Mouse (Mus musculus) heart, adult 2 months (tissue): Measurements from ENCODE around the gene Elobl. TPM values are rescaled to one million over a fixed set of nuclear protein-coding genes. Genes with fewer than 3 reads are reported as not detected.

Source experiments
- DNase-seq, 2 experiments: peaks; one replicate each; pipeline ENCODE4 v3.0.0; 2021
- H3K27ac ChIP-seq: fragments of 200-600 bp; 2 replicates; pipeline ENCODE4 v1.8.1; 2022
- H3K27me3 ChIP-seq: fragments of 200-500 bp; 2 replicates; pipeline ENCODE4 v1.6.1; 2012; ENCODE audit warnings: mild to moderate bottlenecking, low read length, inconsistent platforms, mixed read lengths; ENCODE audit not compliant: control insufficient read depth, insufficient read depth
- H3K36me3 ChIP-seq: fragments of 200-500 bp; 2 replicates; pipeline ENCODE4 v1.6.1; 2012; ENCODE audit warnings: low read length, inconsistent platforms; ENCODE audit not compliant: control insufficient read depth, insufficient read depth
- H3K4me1 ChIP-seq: fragments of 200-500 bp; 2 replicates; pipeline ENCODE4 v1.6.1; 2011; ENCODE audit warnings: low read length; ENCODE audit not compliant: control insufficient read depth, insufficient read depth
- H3K4me3 ChIP-seq: fragments of 200-600 bp; 2 replicates; pipeline ENCODE4 v1.8.1; 2022
- H3K79me2 ChIP-seq: fragments of 200-500 bp; replicated peaks from 2 replicates; pipeline ENCODE4 v1.6.1; 2012; ENCODE audit warnings: mild to moderate bottlenecking, inconsistent platforms, low read length, moderate library complexity, mixed read lengths; ENCODE audit not compliant: control insufficient read depth, insufficient read depth
- H3K9ac ChIP-seq: fragments of 200-500 bp; 2 replicates; pipeline ENCODE4 v1.6.1; 2012; ENCODE audit warnings: low read depth, mild to moderate bottlenecking, control low read depth, inconsistent platforms, low read length, mixed read lengths
- CTCF ChIP-seq: fragments of 200-600 bp; IDR thresholded peaks from 2 replicates; pipeline ENCODE4 v1.8.1; 2022; ENCODE audit warnings: antibody characterized with exemption, mild to moderate bottlenecking, moderate library complexity
- EP300 ChIP-seq: fragments of 200-500 bp; IDR thresholded peaks from 2 replicates; pipeline ENCODE4 v1.6.1; 2011; ENCODE audit warnings: low read depth, low read length, control low read depth; ENCODE audit not compliant: insufficient read depth
- POLR2A ChIP-seq: fragments of 200-500 bp; IDR thresholded peaks from 2 replicates; pipeline ENCODE4 v1.6.1; 2011; ENCODE audit warnings: mild to moderate bottlenecking, low read depth, low read length, control low read depth; ENCODE audit not compliant: insufficient read depth
- WGBS: fragments of 180-500 bp; shearing (Covaris S2); methylation state at CpG from one replicate; pipeline ENCODE4 v1.1.7; 2018; 5-methylcytosine and 5-hydroxymethylcytosine counted together
- intact Hi-C: fragments of 180-260 bp; cut with DNase I; formaldehyde crosslinking; loops from one replicate; pipeline ENCODE4 v1.15.1; 2025
- polyA plus RNA-seq: library from polyadenylated mRNA; depleted of rRNA; stranded (reverse); fragments of >200 nt; gene quantifications from 2 replicates; pipeline ENCODE4 v1.2.3, GENCODE M21; 2012
- total RNA-seq, 2 experiments: library from RNA; stranded (reverse); gene quantifications; 2 replicates each; pipeline ENCODE4 v1.2.3; 2021

The Elobl gene
- total and polyA plus RNA-seq, 3 experiments: not detected

DNA sequence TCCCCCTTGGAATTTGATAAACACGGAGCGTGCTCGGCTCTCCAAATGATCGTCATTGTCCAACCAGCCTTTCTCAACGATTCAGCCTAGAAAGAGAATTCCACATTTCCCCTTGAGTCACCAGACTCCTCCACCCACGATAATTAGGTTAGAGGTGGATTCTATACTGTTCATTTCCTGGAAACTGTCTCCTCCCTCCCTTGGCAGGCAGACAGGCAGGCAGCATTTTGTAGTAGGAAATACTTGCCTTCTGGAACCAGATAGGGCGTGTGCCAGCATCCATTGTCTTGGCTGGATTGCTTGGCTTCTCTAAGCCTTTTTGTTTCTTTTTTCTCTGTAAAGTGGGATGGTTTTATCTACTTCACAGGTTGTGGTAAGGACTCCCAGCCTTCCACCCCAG, 29.7 kb upstream of the Elobl start:
- H3K4me1 ChIP-seq: peaks cover 6% of the 10 kb centered on the region; the same call in 1 of the 2 replicates
- DNase-seq: peak; percentile 46 to 71
- intact Hi-C loops: loop anchor here (1.0 kb wide), 1 partner anchor 28 kb away; no protein-coding TSS in a partner anchor
- peak overlapping the region; percentile 80 for H3K27ac ChIP-seq
- no peak overlapping the region for H3K9ac ChIP-seq
- WGBS: 19% methylated on average over 7 of the region's 7 CpGs
- no peak overlapping the region for H3K4me3 ChIP-seq
- H3K79me2 ChIP-seq: peaks cover 3% of the 10 kb centered on the region; the same call in 1 of the 2 replicates
- H3K36me3 ChIP-seq: no peaks in the 10 kb centered on the region
- no peak for TF ChIP-seq POLR2A
- peak; percentile 91 for TF ChIP-seq EP300
- no peaks in the 10 kb centered on the region for H3K27me3 ChIP-seq

DNA sequence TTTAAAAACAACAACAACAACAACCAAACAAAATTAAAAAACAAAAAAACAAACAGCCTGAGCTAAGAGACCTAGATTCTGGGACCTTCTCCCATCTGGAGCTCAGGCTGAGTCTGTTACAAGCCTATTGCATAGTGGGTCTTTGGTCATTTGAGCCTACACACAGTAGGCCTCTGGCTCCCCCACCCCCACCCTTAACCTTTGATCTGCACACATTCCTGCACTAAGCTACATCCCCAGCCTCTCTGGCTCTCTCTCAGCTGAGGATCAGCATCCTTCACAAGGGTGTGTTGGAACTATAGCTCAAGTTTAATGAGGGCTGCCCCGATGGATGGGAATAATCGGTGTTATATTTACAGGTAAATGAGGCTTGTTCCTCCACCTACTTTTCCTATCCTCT, 28.9 kb upstream of the Elobl start:
- intact Hi-C loops: loop anchor here (1.0 kb wide), 1 partner anchor 29 kb away; no protein-coding TSS in a partner anchor
- peak overlapping the region; percentile 80 for H3K27ac ChIP-seq
- H3K9ac ChIP-seq: no peak overlapping the region
- TF ChIP-seq POLR2A (no peak), CTCF (no peak), EP300 (no peak)
- no peak for DNase-seq
- H3K27me3 ChIP-seq: no peaks in the 10 kb centered on the region
- WGBS: 83% methylated on average over 2 of the region's 2 CpGs
- peaks cover 6% of the 10 kb centered on the region; the same call in 1 of the 2 replicates for H3K4me1 ChIP-seq
- H3K79me2 ChIP-seq: peaks cover 3% of the 10 kb centered on the region; the same call in 1 of the 2 replicates
- H3K36me3 ChIP-seq: no peaks in the 10 kb centered on the region
- H3K4me3 ChIP-seq: no peak overlapping the region

GRCm38 (mm10) chr11:88994492-88994891, 27.8 kb upstream of the Elobl start:
- no peak for DNase-seq
- Histone ChIP-seq H3K9ac (no peak overlapping the region), H3K27ac (peak overlapping the region; percentile 71), H3K4me1 (peaks cover 6% of the 10 kb centered on the region; the same call in 1 of the 2 replicates), H3K36me3 (no peaks in the 10 kb centered on the region), H3K27me3 (no peaks in the 10 kb centered on the region), H3K79me2 (peaks cover under 1% of the 10 kb centered on the region; the same call in 1 of the 2 replicates), H3K4me3 (no peak overlapping the region)
- intact Hi-C loops: no loop called here
- TF ChIP-seq EP300 (no peak), CTCF (no peak), POLR2A (no peak)
- WGBS: 87% methylated on average over 7 of the region's 7 CpGs

DNA sequence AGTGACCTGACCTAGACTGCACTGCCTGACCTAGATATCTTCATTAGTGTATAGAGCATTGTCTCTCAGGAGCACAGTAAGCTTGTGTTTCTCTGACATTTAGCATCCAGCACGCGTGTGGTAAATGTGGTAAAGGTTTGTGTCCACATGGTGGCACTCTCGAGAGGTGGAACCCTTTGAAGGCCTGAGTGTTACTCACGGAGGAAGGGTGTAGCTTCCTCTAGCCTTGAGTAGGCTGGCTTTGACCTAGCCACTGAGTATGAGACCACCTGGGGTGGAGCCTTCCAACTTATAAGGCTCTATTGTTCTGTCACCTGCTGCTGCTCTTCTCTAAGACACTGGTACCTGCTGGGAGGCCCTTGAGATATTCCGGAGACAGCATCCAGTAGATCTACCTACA, 26.9 kb upstream of the Elobl start:
- Histone ChIP-seq H3K27ac (peak overlapping the region; percentile 71), H3K4me3 (no peak overlapping the region), H3K27me3 (no peaks in the 10 kb centered on the region), H3K79me2 (no peaks in the 10 kb centered on the region), H3K4me1 (peaks cover 4% of the 10 kb centered on the region; the same call in 1 of the 2 replicates), H3K36me3 (no peaks in the 10 kb centered on the region), H3K9ac (no peak overlapping the region)
- intact Hi-C loops: loop anchor here (1.0 kb wide), 1 partner anchor 46 kb away; no protein-coding TSS in a partner anchor
- peak; percentile 66 to 80 for DNase-seq
- TF ChIP-seq EP300: peak; percentile 98
- 0 out of 2 replicates have a peak, but pooled peaks have one; percentile 31 for TF ChIP-seq POLR2A
- peak; percentile 89 for TF ChIP-seq CTCF
- 14% methylated on average over 5 of the region's 5 CpGs for WGBS

GRCm38 (mm10) chr11:88993186-88993585, 26.5 kb upstream of the Elobl start:
- Histone ChIP-seq H3K27ac (no peak overlapping the region; the same call in 1 of the 2 replicates), H3K4me1 (peaks cover 4% of the 10 kb centered on the region; the same call in 1 of the 2 replicates), H3K36me3 (no peaks in the 10 kb centered on the region), H3K4me3 (no peak overlapping the region), H3K79me2 (no peaks in the 10 kb centered on the region), H3K27me3 (no peaks in the 10 kb centered on the region), H3K9ac (no peak overlapping the region)
- 45% methylated on average over 7 of the region's 7 CpGs for WGBS
- no peak for TF ChIP-seq CTCF
- no peak for TF ChIP-seq POLR2A
- TF ChIP-seq EP300: no peak
- DNase-seq: no peak
- intact Hi-C loops: loop anchor here (1.0 kb wide), 1 partner anchor 46 kb away; no protein-coding TSS in a partner anchor

GRCm38 (mm10) chr11:88989530-88989929, 22.8 kb upstream of the Elobl start:
- no peak for TF ChIP-seq EP300
- no peak for TF ChIP-seq POLR2A
- peak; percentile 83 for TF ChIP-seq CTCF

More at GRCm38 (mm10) chr11:88989530-88989929, 22.8 kb upstream of the Elobl start:
- Histone ChIP-seq H3K27me3 (no peaks in the 10 kb centered on the region), H3K4me3 (no peak overlapping the region), H3K79me2 (no peaks in the 10 kb centered on the region), H3K36me3 (no peaks in the 10 kb centered on the region), H3K9ac (no peak overlapping the region), H3K4me1 (peaks cover 2% of the 10 kb centered on the region; the same call in 1 of the 2 replicates), H3K27ac (no peak overlapping the region)
- no peak for DNase-seq
- 51% methylated on average over 5 of the region's 5 CpGs for WGBS
- intact Hi-C loops: loop anchor here (1.0 to 10.0 kb wide), 2 partner anchors 80 to 315 kb away; partner anchors contain the start of gene Nog
